Mouse (Mus musculus): ENCODE results near the gene Gm12888. TPM values are rescaled to one million over a fixed set of nuclear protein-coding genes. Genes with fewer than 3 reads are reported as not detected.
"Not testable (repeated sequence)": the region's sequence is repeated elsewhere in the genome, so short reads cannot be mapped to it uniquely, and the experiment has no call there.

Gene Gm12888
- polyA plus RNA-seq (2011; ENCODE audit: insufficient read depth, insufficient read length, low read depth, missing spikeins) = not detected in 2 replicates

GRCm38 (mm10) chr4:121324817-121325216 lies at the start of gene Gm12888:
Gene Gm12888, minus strand, starts transcription at chr4:121324917.
- H3K36me3 ChIP-seq (ENCODE audit: control insufficient read depth, insufficient read depth, low read length, poor library complexity, severe bottlenecking); H3K4me3 ChIP-seq (ENCODE audit: low read depth, low read length); H3K4me1 ChIP-seq (ENCODE audit: control insufficient read depth, insufficient read depth, low read length); H3K27ac ChIP-seq (ENCODE audit: insufficient read depth, low read length); H3K9me3 ChIP-seq (replicated peaks; ENCODE audit: control insufficient read depth, insufficient read depth, low read length, poor library complexity, severe bottlenecking); H3K9ac ChIP-seq (ENCODE audit: low read depth, poor library complexity, severe bottlenecking); H3K27me3 ChIP-seq (ENCODE audit: control insufficient read depth, insufficient read depth, low read length, poor library complexity, severe bottlenecking): not testable (repeated sequence)

Other genes with a start within 250 kb of the Gm12888 start
- 31.5 and 31.7 TPM in 2 replicates for gene Zmpste24, start 226.7 kb downstream of the Gm12888 start, polyA plus RNA-seq (2011; ENCODE audit: insufficient read depth, insufficient read length, low read depth, missing spikeins)
- gene Tmco2, start 215.7 kb downstream of the Gm12888 start, polyA plus RNA-seq (2011; ENCODE audit: insufficient read depth, insufficient read length, low read depth, missing spikeins) = not detected in 2 replicates
- 55.8 and 62.5 TPM in 2 replicates for gene Rlf, start 109.8 kb downstream of the Gm12888 start, polyA plus RNA-seq (2011; ENCODE audit: insufficient read depth, insufficient read length, low read depth, missing spikeins)
- gene Gm12886, start 98.2 kb upstream of the Gm12888 start, polyA plus RNA-seq (2011; ENCODE audit: insufficient read depth, insufficient read length, low read depth, missing spikeins) = not detected in 2 replicates